25 mouse cellular contexts compared by ENCODE assay signal in genomic region chr1:136714077-136714476, GRCm38 (mm10).
DNase-seq lines count a peak whose midpoint lies in the region; ATAC-seq and TF ChIP-seq lines count a peak whose summit lies in the region.
"Had no signal": no experiment of that assay in that cellular context is flagged by ENCODE, and none has a peak within 500 bp of the region (broad histone marks: within the 10 kb centered on the region; RNA-seq: fewer than 3 reads in every experiment).

No protein-coding gene starts in this region.

- no peak overlapping the region for H3K9ac ChIP-seq in liver, embryonic 12.5 days
- H3K9ac ChIP-seq: embryonic facial prominence, embryonic 15.5 days; hindbrain, embryonic 14.5 days; midbrain, embryonic 15.5 days had no signal

- peak; percentile 41 to 81 for DNase-seq in layer of hippocampus, adult 2 months (ENCODE audit: low spot score in 2 of 2)
- no peak for DNase-seq in layer of hippocampus, postnatal 10 days (ENCODE audit: low spot score in 2 of 2)
- peak; percentile 83 for DNase-seq in layer of hippocampus, adult 9-11 months
- DNase-seq in right cerebral cortex, postnatal 10 days (ENCODE audit: low spot score in 2 of 2) = peak; percentile 43 to 76
- DNase-seq in gastrocnemius, adult 2 months = no peak
- DNase-seq: adrenal gland, adult 2 months; cerebellum, adult 11-12 months; cerebellum, postnatal 14 days; embryo, embryonic 11 days; gastrocnemius, postnatal 10 days; heart, adult 2 months; heart, postnatal 36 days; kidney, adult 9 months; kidney, postnatal 25 days; lung, adult 18-20 months; lung, postnatal 14 days; thymus, postnatal 36 days had no signal

- H3K27me3 ChIP-seq in liver, embryonic 12.5 days (replicated peaks) = no peaks in the 10 kb centered on the region
- H3K27me3 ChIP-seq: embryonic facial prominence, embryonic 15.5 days; midbrain, embryonic 15.5 days had no signal

- no peak overlapping the region for H3K4me2 ChIP-seq in liver, embryonic 12.5 days
- H3K4me2 ChIP-seq: embryonic facial prominence, embryonic 15.5 days; hindbrain, embryonic 14.5 days; midbrain, embryonic 15.5 days had no signal

- H3K27ac ChIP-seq in layer of hippocampus, adult 2 months = peak overlapping the region; percentile 69; the same call in 1 of the 2 replicates
- peak overlapping the region; percentile 11 for H3K27ac ChIP-seq in cortical plate, adult 2 months (ENCODE audit: insufficient read depth, low read length)
- H3K27ac ChIP-seq in gastrocnemius, adult 2 months = no peak overlapping the region
- H3K27ac ChIP-seq in liver, embryonic 12.5 days = no peak overlapping the region
- H3K27ac ChIP-seq: embryonic facial prominence, embryonic 15.5 days; forebrain, embryonic 10.5 days; heart, adult 2 months; hindbrain, embryonic 14.5 days; limb, embryonic 10.5 days; midbrain, embryonic 15.5 days had no signal

- intact Hi-C loops in gastrocnemius, adult 2 months (cut with DNase I) = no loop called here

- H3K4me1 ChIP-seq in cortical plate, adult 2 months (ENCODE audit: control insufficient read depth, insufficient read depth, low read length) = peaks cover 6% of the 10 kb centered on the region
- no peaks in the 10 kb centered on the region for H3K4me1 ChIP-seq in liver, embryonic 12.5 days
- H3K4me1 ChIP-seq: forebrain, embryonic 10.5 days had no signal

- TF ChIP-seq CTCF in layer of hippocampus, adult 2 months (conservative IDR thresholded peaks at IDR 0.05) = no peak
- no peak for TF ChIP-seq CTCF in cortical plate, adult 2 months (IDR thresholded peaks at IDR 0.05; ENCODE audit: extremely low read depth, insufficient read depth, low read length)
- TF ChIP-seq CTCF in gastrocnemius, adult 2 months (IDR thresholded peaks at IDR 0.05) = no peak

- no peaks in the 10 kb centered on the region for H3K36me3 ChIP-seq in liver, embryonic 12.5 days
- H3K36me3 ChIP-seq: embryonic facial prominence, embryonic 15.5 days; forebrain, embryonic 10.5 days; limb, embryonic 10.5 days; midbrain, embryonic 15.5 days had no signal

- no peak for TF ChIP-seq POLR2A in cortical plate, adult 2 months (IDR thresholded peaks at IDR 0.05; ENCODE audit: extremely low read depth, insufficient read depth, low read length)

- ATAC-seq in liver, embryonic 12.5 days = no peak
- ATAC-seq: midbrain, embryonic 15.5 days had no signal

- 77% methylated on average over 4 of the region's 4 CpGs for WGBS in liver, embryonic 12.5 days (ENCODE audit: insufficient replicate concordance)

- H3K4me3 ChIP-seq in layer of hippocampus, adult 2 months = no peak overlapping the region
- no peak overlapping the region for H3K4me3 ChIP-seq in cortical plate, adult 2 months (ENCODE audit: insufficient read depth, low read length)
- H3K4me3 ChIP-seq in gastrocnemius, adult 2 months = no peak overlapping the region
- no peak overlapping the region for H3K4me3 ChIP-seq in liver, embryonic 12.5 days
- H3K4me3 ChIP-seq: embryonic facial prominence, embryonic 15.5 days; forebrain, embryonic 10.5 days; heart, adult 2 months; limb, embryonic 10.5 days; midbrain, embryonic 15.5 days; myocyte had no signal

- no peaks in the 10 kb centered on the region for H3K9me3 ChIP-seq in liver, embryonic 12.5 days (replicated peaks)
- H3K9me3 ChIP-seq: embryonic facial prominence, embryonic 15.5 days; forebrain, embryonic 10.5 days; limb, embryonic 10.5 days; midbrain, embryonic 15.5 days had no signal

Comparison
In these comparisons a context has a peak if more than half of its experiments do, and no peak if none do; other contexts are left out.
1. DNase-seq: peak in layer of hippocampus, adult 2 months (2 of 2), layer of hippocampus, adult 9-11 months (single experiment) and right cerebral cortex, postnatal 10 days (2 of 2); none in layer of hippocampus, postnatal 10 days (0 of 2) and gastrocnemius, adult 2 months (single experiment).
2. H3K27ac ChIP-seq: peak in layer of hippocampus, adult 2 months (single experiment) and cortical plate, adult 2 months (single experiment); none in gastrocnemius, adult 2 months (single experiment) and liver, embryonic 12.5 days (single experiment).